Mouse (Mus musculus) lung, adult 2 months (tissue): Measurements from ENCODE around the gene Lrrc66. TPM values are rescaled to one million over a fixed set of nuclear protein-coding genes. Genes with fewer than 3 reads are reported as not detected.

Source experiments
- DNase-seq: peaks from one replicate; pipeline ENCODE4 v3.0.0; 2022
- H3K4me1 ChIP-seq: fragments of 200-500 bp; 2 replicates; pipeline ENCODE4 v1.6.1; 2011; ENCODE audit warnings: low read length; ENCODE audit not compliant: control insufficient read depth, insufficient read depth
- H3K4me3 ChIP-seq: fragments of 200-500 bp; replicated peaks from 2 replicates; pipeline ENCODE3; 2011; ENCODE audit warnings: low read depth, mild to moderate bottlenecking, control low read depth, low read length; ENCODE audit errors: extremely low read depth
- CTCF ChIP-seq: fragments of 200-500 bp; IDR thresholded peaks from 2 replicates; pipeline ENCODE4 v1.5.1; 2011; ENCODE audit warnings: mild to moderate bottlenecking, low read length, control low read depth; ENCODE audit not compliant: insufficient read depth
- POLR2A ChIP-seq: fragments of 200-500 bp; IDR thresholded peaks from 2 replicates; pipeline ENCODE4 v1.6.1; 2011; ENCODE audit warnings: low read depth, mild to moderate bottlenecking, control low read depth, low read length, borderline replicate concordance; ENCODE audit errors: extremely low read depth
- WGBS: fragments of 180-500 bp; shearing (Covaris S2); methylation state at CpG from one replicate; pipeline ENCODE4 v1.1.7; 2018; 5-methylcytosine and 5-hydroxymethylcytosine counted together
- polyA plus RNA-seq: library from polyadenylated mRNA; depleted of rRNA; stranded (reverse); fragments of >200 nt; gene quantifications from 2 replicates; pipeline ENCODE4 v1.2.3, GENCODE M21; 2012

The Lrrc66 gene
- polyA plus RNA-seq, 1 experiment: not detected

- Histone ChIP-seq H3K4me1 (peaks cover 12% of the 10 kb centered on the region), H3K4me3 (peak within 1 kb of the TSS; percentile 90)
- TF ChIP-seq CTCF (no peak), POLR2A (no peak; the same call in 1 of the 2 replicates)
- under 1% methylated on average over 62 of the region's 62 CpGs for whole genome bisulfite sequencing
- peak; percentile 83 for DNase-seq
Observed at GRCm38 (mm10) chr5:73647261-73647900, 15.1 kb upstream of the Lrrc66 start, which contains the start of gene Sgcb. Sgcb (minus strand) TSS chr5:73647790.

- Histone ChIP-seq H3K4me1 (peaks cover 3% of the 10 kb centered on the region), H3K4me3 (no peak overlapping the region)
- 86% methylated on average over 4 of the region's 4 CpGs for WGBS
- TF ChIP-seq POLR2A: no peak
- TF ChIP-seq CTCF: peak; percentile 45
- DNase-seq: no peak
Observed at GRCm38 (mm10) chr5:73642091-73642490, 9.8 kb upstream of the Lrrc66 start.

GRCm38 (mm10) chr5:73641058-73641457 lies 8.7 kb upstream of the Lrrc66 start:
- Histone ChIP-seq H3K4me1 (peaks cover 3% of the 10 kb centered on the region), H3K4me3 (no peak overlapping the region)
- WGBS: 90% methylated on average over 3 of the region's 3 CpGs
- no peak for TF ChIP-seq CTCF
- DNase-seq: no peak

DNA sequence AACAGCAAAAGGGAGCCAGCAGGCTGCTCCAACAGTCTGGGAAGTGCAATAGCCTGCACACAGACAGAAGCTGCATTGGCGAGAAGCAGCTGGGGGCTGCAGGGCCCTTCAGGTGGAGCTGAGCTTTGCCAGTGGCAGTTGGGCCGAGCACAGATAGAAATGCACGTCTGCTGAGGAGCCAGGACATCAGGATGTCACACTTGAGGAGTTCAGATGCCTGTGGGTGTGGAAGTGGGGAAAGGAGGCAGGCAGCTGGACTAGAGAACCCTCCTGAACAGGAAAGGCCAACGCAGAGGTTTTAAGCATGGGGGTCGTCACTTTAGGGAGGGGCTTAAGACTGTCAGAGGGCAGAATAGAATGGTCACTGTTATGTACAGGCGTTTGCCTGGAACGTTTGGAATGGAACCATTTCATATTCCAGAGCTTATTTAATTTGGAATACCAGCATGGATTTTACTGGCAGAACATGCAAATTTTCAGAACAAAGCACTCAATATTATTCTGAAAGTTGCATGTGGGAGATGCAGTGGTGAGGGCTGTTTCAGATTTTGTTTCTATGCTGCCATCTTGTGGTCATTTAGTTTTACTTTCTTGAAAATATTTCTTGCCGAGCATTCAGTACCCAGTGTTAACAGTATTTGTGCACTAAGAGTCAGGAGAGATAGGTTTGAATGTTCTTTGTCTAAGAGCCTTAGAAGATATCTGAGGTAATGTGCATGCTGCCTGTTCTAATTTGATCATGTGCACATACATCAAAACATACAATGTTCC lies 5.2 kb upstream of the Lrrc66 start:
- no peak for TF ChIP-seq POLR2A
- TF ChIP-seq CTCF: no peak
- Histone ChIP-seq H3K4me3 (no peak overlapping the region), H3K4me1 (no peaks in the 10 kb centered on the region)
- DNase-seq: no peak
- 46% methylated on average over 8 of the region's 8 CpGs for WGBS

DNA sequence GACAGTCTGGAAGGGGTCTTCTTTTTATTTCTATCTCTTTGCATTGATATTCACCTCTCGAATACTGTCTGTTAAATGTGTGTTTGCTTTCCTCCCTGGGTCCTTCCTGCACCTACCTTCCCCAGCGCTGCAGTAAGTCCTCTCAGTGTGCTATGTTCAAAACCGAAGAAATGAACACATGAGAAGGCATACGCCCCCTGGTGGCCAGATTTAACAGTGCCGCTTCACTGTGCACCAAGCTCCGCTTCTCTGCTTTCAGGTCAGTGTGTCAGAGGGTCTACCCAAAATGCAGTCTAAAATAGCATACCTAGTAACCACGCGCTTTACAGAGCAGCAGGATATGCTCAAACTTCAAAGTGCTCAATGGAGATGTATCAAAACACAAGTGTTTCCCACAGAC lies 815 bp upstream of the Lrrc66 start:
- 52% methylated on average over 8 of the region's 8 CpGs for WGBS
- Histone ChIP-seq H3K4me3 (no peak overlapping the region), H3K4me1 (no peaks in the 10 kb centered on the region)
- DNase-seq: peak; percentile 71
- no peak for TF ChIP-seq POLR2A
- peak; percentile 83 for TF ChIP-seq CTCF

DNA sequence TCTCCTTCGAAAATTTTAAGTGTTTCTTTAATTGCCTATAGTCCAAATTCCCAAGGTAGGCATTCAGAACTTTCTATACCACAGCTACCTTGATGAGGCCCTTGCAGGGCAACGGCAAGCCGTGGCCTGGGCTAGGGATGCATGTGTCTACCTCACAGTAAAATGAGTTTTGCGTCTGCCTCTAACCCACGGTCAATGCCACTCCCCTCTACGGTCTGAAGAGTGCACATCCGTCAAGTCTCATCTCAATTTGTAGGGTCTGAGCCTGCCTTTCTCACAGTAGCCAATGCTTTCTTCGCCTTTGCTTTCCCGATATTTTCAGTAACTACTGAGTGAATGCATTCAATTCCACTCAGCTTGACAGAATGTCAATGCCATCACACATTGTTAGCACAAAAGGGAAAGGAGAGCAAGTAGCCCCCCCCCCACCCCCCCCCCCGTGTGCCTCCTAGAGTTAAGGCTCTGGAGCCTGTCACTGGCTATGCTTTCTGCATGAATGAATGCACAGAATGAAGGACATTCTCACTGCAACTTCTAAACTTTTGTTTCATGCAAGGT lies 1.2 kb downstream of the Lrrc66 start:
- Histone ChIP-seq H3K4me1 (no peaks in the 10 kb centered on the region), H3K4me3 (no peak overlapping the region)
- TF ChIP-seq CTCF (no peak), POLR2A (no peak)
- DNase-seq: no peak
- 74% methylated on average over 10 of the region's 10 CpGs for WGBS

DNA sequence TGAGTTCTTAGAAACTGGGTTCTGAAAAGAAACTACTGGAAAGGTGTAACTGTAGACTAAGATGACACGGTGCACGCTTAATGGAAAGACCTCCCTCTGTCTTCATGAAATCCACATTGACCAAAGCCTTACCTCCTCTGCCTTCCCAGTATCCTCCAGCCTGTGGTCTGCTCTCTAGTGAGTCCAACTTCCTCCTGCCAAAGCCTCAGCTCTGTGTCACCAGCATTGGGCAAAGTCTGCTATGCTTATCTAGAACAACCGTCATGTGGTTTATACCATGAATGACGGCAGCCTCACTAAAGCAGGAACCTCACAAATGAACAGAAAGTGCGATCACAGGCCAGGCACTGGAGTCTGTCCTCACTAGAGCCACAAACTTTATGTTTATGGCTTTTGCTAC lies 2.2 kb downstream of the Lrrc66 start:
- DNase-seq: no peak
- no peaks in the 10 kb centered on the region for H3K4me1 ChIP-seq
- H3K4me3 ChIP-seq: no peak overlapping the region
- TF ChIP-seq POLR2A (no peak), CTCF (no peak)
- WGBS: 54% methylated on average over 5 of the region's 5 CpGs

DNA sequence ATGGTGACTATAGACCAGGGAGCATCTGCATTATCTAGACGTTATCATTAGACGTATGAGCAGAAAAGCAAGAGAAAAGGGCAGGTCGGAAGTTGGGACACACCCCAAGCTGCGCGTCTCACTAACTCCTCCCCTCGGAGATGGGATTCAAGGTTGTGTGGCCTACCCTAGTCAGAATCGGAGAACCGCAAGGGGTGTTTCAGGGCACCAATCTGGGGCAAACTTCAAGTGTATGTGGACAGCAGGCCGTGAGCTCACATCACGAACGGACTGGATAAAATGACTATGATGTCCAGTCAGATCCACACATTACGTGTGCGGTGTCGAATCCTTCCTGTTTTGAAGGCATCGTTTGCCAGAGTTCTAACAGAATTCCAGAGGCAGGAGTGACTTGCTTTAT lies 4.3 kb downstream of the Lrrc66 start:
- no peak overlapping the region for H3K4me3 ChIP-seq
- DNase-seq: no peak
- TF ChIP-seq POLR2A: no peak
- no peak for TF ChIP-seq CTCF
- 80% methylated on average over 15 of the region's 15 CpGs for WGBS
- H3K4me1 ChIP-seq: no peaks in the 10 kb centered on the region

DNA sequence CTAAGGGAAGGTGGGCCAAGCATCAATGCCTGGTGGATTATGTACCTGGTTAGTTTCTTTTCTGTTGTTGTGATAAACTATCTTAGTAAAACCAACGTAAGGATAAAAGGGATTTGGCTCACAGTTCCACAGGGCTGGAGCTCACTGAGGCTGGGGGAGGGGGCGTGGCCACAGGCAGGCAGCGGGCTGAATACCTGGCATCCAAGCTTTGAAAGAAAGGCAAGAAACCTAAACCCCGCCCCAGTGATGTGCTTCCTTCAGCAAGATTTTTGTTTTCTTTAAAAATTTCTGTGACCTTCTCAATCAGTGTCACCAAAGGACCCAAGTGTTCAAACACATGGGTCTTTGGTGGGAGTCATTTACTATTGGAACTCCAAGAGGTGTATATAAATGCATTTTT lies 4.8 kb downstream of the Lrrc66 start:
- WGBS: 73% methylated on average over 4 of the region's 4 CpGs
- H3K4me1 ChIP-seq: no peaks in the 10 kb centered on the region
- no peak overlapping the region for H3K4me3 ChIP-seq
- TF ChIP-seq CTCF (no peak), POLR2A (no peak)
- no peak for DNase-seq
